Mouse (Mus musculus) heart, adult 2 months (tissue): ENCODE measurements around the gene Sh3rf1.

Source experiments
- CTCF ChIP-seq: fragments of 200-600 bp; IDR thresholded peaks from 2 replicates; pipeline ENCODE4 v1.8.1; 2022; ENCODE audit warnings: antibody characterized with exemption, mild to moderate bottlenecking, moderate library complexity
- EP300 ChIP-seq: fragments of 200-500 bp; IDR thresholded peaks from 2 replicates; pipeline ENCODE4 v1.6.1; 2011; ENCODE audit warnings: low read depth, low read length, control low read depth; ENCODE audit not compliant: insufficient read depth
- POLR2A ChIP-seq: fragments of 200-500 bp; IDR thresholded peaks from 2 replicates; pipeline ENCODE4 v1.6.1; 2011; ENCODE audit warnings: mild to moderate bottlenecking, low read depth, low read length, control low read depth; ENCODE audit not compliant: insufficient read depth

DNA sequence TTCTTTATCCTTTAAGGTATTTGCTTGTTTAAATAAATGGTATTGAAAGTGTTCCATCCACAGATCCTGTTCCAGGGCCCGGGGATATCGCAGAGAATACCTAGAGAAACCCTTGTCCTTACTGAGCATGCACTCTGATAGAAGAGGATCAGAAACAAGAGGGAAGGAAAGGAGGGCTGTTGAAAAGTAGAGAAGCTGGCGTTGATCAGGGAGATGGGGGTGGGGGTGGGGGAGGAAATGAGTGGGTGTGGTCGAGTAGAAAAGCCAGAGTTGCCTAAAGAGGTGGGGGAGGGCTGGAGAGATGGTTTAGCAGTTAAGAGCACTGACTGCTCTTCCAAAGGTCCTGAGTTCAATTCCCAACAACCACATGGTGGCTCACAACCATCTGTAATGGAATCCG lies 203.0 kb downstream of the Sh3rf1 start:
- no peak for TF ChIP-seq CTCF
- no peak for TF ChIP-seq EP300
- no peak for TF ChIP-seq POLR2A
